Comparison of ENCODE assay signal across 8 mouse cellular contexts in genomic region chr2:85061107-85061541, GRCm38 (mm10). TPM values are rescaled to one million over a fixed set of nuclear protein-coding genes. Genes with fewer than 3 reads are reported as not detected.
DNase-seq lines count a peak whose midpoint lies in the region; TF ChIP-seq lines count a peak whose summit lies in the region.

No protein-coding gene starts in this region.

- TF ChIP-seq CTCF in lung, adult 2 months (IDR thresholded peaks at IDR 0.05; ENCODE audit: insufficient read depth, low read length): no peak

- TF ChIP-seq POLR2A in lung, adult 2 months (IDR thresholded peaks at IDR 0.05; ENCODE audit: borderline replicate concordance, extremely low read depth, low read depth, low read length): no peak

- WGBS in forebrain, embryonic 10.5 days: 38% methylated on average over 10 of the region's 10 CpGs
- WGBS in lung, adult 2 months: 11% methylated on average over 10 of the region's 10 CpGs

- no peaks in the 10 kb centered on the region for H3K27me3 ChIP-seq in forebrain, embryonic 10.5 days (ENCODE audit: poor library complexity, severe bottlenecking)

- H3K4me1 ChIP-seq in forebrain, embryonic 10.5 days: peaks cover 17% of the 10 kb centered on the region
- H3K4me1 ChIP-seq in lung, adult 2 months (ENCODE audit: control insufficient read depth, insufficient read depth, low read length): peaks cover 19% of the 10 kb centered on the region

- no peaks in the 10 kb centered on the region for H3K9me3 ChIP-seq in forebrain, embryonic 10.5 days

- DNase-seq in urinary bladder, postnatal 36 days (ENCODE audit: low spot score in 2 of 2): peak; percentile 39 to 65
- no peak for DNase-seq in urinary bladder, adult 2 months (ENCODE audit: low spot score)
- no peak for DNase-seq in forebrain, embryonic 10.5 days (ENCODE audit: extremely low spot score, low spot score)
- DNase-seq in kidney, adult 11 months: peak; percentile 65
- peak; percentile 45 for DNase-seq in lung, adult 2 months
- no peak for DNase-seq in natural killer cell, adult 2 months (ENCODE audit: low spot score in 2 of 2)
- no peak for DNase-seq in T-cell, adult 2 months (ENCODE audit: low spot score)
- DNase-seq in layer of hippocampus, adult 9-11 months: no peak

- peaks cover 99% of the 10 kb centered on the region for H3K36me3 ChIP-seq in forebrain, embryonic 10.5 days (replicated peaks)

- peak overlapping the region; percentile 36 for H3K4me3 ChIP-seq in forebrain, embryonic 10.5 days
- peak overlapping the region; percentile 50 for H3K4me3 ChIP-seq in lung, adult 2 months (replicated peaks; ENCODE audit: extremely low read depth, low read depth, low read length)

- 0 out of 2 replicates have a peak overlapping the region, but pooled peaks have one; percentile 56 for H3K27ac ChIP-seq in forebrain, embryonic 10.5 days

RNA-seq across cellular contexts. Expression of gene Tnks1bp1, which starts 13.3 kb away (rescaled TPM):
- 53.7 and 71.5 TPM in 2 replicates for polyA plus RNA-seq in urinary bladder, adult 2 months (2012; rRNA removed)
- 26.6 and 36.1 TPM in 2 replicates for polyA plus RNA-seq in forebrain, embryonic 10.5 days (2016; fragmentation: Nextera tagmentation; extraction: Ambion mirVana)
- 208 and 218 TPM in 2 replicates for polyA plus RNA-seq in lung, adult 2 months (2012; rRNA removed)

RNA-seq across cellular contexts. Expression of gene P2rx3, which starts 23.9 kb away (rescaled TPM):
- 0.60 and 0.87 TPM in 2 replicates for polyA plus RNA-seq in urinary bladder, adult 2 months (2012; rRNA removed)
- 2.7 and 3.6 TPM in 2 replicates for polyA plus RNA-seq in forebrain, embryonic 10.5 days (2016; fragmentation: Nextera tagmentation; extraction: Ambion mirVana)
- 0.20 and 0.27 TPM in 2 replicates for polyA plus RNA-seq in lung, adult 2 months (2012; rRNA removed)

RNA-seq across cellular contexts. Expression of gene Ssrp1, which starts 24.1 kb away (rescaled TPM):
- 81.0 and 88.4 TPM in 2 replicates for polyA plus RNA-seq in urinary bladder, adult 2 months (2012; rRNA removed)
- polyA plus RNA-seq in forebrain, embryonic 10.5 days (2016; fragmentation: Nextera tagmentation; extraction: Ambion mirVana): 433 and 446 TPM in 2 replicates
- polyA plus RNA-seq in lung, adult 2 months (2012; rRNA removed): 72.9 and 97.8 TPM in 2 replicates

Comparison
In these comparisons a context has a peak if more than half of its experiments do, and no peak if none do; other contexts are left out.
1. DNase-seq: peak in urinary bladder, postnatal 36 days (2 of 2), kidney, adult 11 months (single experiment) and lung, adult 2 months (single experiment); none in urinary bladder, adult 2 months (single experiment), forebrain, embryonic 10.5 days (single experiment), natural killer cell, adult 2 months (0 of 2), T-cell, adult 2 months (single experiment) and layer of hippocampus, adult 9-11 months (single experiment).